26 mouse cellular contexts compared by ENCODE assay signal in genomic region chr1:126537223-126537757, GRCm38 (mm10).
"Had no signal": no experiment of that assay in that cellular context is flagged by ENCODE, and none has a peak within 500 bp of the region (broad histone marks: within the 10 kb centered on the region; RNA-seq: fewer than 3 reads in every experiment).

No protein-coding gene starts in this region.

- H3K9ac ChIP-seq: heart, embryonic 13.5 days; heart, embryonic 15.5 days; hindbrain, embryonic 13.5 days; hindbrain, embryonic 15.5 days; kidney, embryonic 15.5 days; limb, embryonic 12.5 days; liver, embryonic 13.5 days; liver, embryonic 15.5 days had no signal

- H3K27ac ChIP-seq: heart, embryonic 13.5 days; heart, embryonic 15.5 days; hindbrain, embryonic 13.5 days; hindbrain, embryonic 15.5 days; hindbrain, postnatal 0 days; kidney, embryonic 15.5 days; kidney, postnatal 0 days; limb, embryonic 10.5 days; limb, embryonic 12.5 days; liver, embryonic 13.5 days; liver, embryonic 15.5 days had no signal

- ATAC-seq: hindbrain, postnatal 0 days had no signal

- DNase-seq: gastrocnemius, postnatal 14 days; gastrocnemius, postnatal 36 days; heart, adult 18-20 months; heart, postnatal 14 days; heart, postnatal 36 days; kidney, adult 11 months; kidney, adult 2 months; kidney, adult 9 months; kidney, postnatal 14 days; kidney, postnatal 36 days; layer of hippocampus, adult 9-11 months; layer of hippocampus, postnatal 36 days; liver; liver, embryonic 13.5 days had no signal

- H3K36me3 ChIP-seq: heart, embryonic 13.5 days; heart, embryonic 15.5 days; hindbrain, embryonic 13.5 days; hindbrain, embryonic 15.5 days; kidney, embryonic 15.5 days; limb, embryonic 10.5 days; limb, embryonic 12.5 days; liver, embryonic 13.5 days; liver, embryonic 15.5 days had no signal

- H3K4me3 ChIP-seq: heart, embryonic 13.5 days; heart, embryonic 15.5 days; hindbrain, embryonic 13.5 days; hindbrain, embryonic 15.5 days; kidney, embryonic 15.5 days; limb, embryonic 10.5 days; limb, embryonic 12.5 days; liver, embryonic 13.5 days; liver, embryonic 15.5 days had no signal

- H3K27me3 ChIP-seq: heart, embryonic 13.5 days; heart, embryonic 15.5 days; hindbrain, embryonic 13.5 days; hindbrain, embryonic 15.5 days; kidney, embryonic 15.5 days; limb, embryonic 12.5 days; liver, embryonic 13.5 days; liver, embryonic 15.5 days had no signal

- H3K4me1 ChIP-seq: heart, embryonic 13.5 days; heart, embryonic 15.5 days; hindbrain, embryonic 15.5 days; kidney, embryonic 15.5 days; limb, embryonic 10.5 days; limb, embryonic 12.5 days; liver, embryonic 13.5 days; liver, embryonic 15.5 days had no signal

- H3K4me2 ChIP-seq: heart, embryonic 11.5 days; heart, embryonic 13.5 days; heart, embryonic 15.5 days; hindbrain, embryonic 13.5 days; hindbrain, embryonic 15.5 days; kidney, embryonic 15.5 days; limb, embryonic 12.5 days; liver, embryonic 11.5 days; liver, embryonic 13.5 days; liver, embryonic 15.5 days had no signal

- H3K9me3 ChIP-seq: heart, embryonic 13.5 days; heart, embryonic 15.5 days; hindbrain, embryonic 13.5 days; hindbrain, embryonic 15.5 days; kidney, embryonic 15.5 days; limb, embryonic 10.5 days; limb, embryonic 12.5 days; liver, embryonic 13.5 days; liver, embryonic 15.5 days had no signal
